Mouse (Mus musculus) thymus, postnatal 10 days (tissue): ENCODE data around the gene Tmem222.
A peak's percentile ranks its signal among the peaks of the same experiment; 100 is the strongest.

Experiments
- DNase-seq, 2 experiments: peaks; one replicate each; pipeline ENCODE4 v3.0.0; 2021; ENCODE audit warnings: low spot score in 2 of 2

The Tmem222 gene

DNA sequence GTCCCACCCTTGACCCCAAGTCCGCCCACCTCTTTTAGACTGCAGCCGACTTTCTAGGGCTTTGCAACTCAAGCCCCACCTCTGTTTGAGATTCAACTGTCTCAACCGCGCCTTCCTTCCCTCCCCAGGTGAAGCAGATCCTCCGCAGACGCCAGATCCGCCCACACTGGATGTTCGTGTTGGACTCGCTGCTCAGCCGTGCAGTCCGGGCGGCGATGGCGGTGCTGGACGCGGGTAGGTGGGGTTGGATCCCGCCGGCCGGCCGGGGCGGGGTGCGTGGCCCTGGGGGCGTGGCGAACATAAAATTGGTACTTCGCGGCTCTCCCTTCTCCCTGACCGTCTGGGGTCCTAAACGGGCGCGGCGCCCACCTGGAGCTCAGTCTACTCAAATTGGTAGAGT is 26.4 kb downstream of the Tmem222 start:
- DNase-seq, result no peak

DNA sequence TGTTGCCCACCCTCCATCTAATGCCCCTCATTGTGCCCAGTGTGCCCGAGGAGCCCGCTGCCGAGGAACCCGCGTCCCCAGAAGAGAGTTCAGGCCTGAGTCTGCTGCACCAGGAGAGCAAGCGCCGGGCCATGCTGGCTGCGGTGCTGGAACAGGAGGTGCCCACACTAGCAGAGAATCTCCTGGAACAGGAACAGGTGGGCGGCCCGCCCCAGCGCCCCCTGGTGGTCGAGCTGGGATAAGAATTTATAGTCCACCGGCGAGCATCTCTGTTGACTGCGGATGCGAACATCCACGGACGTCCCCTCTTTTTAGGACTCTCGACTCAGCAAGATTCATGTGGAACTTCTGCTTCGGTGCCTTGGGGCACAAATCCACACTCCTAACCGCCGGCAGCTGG is 27.0 kb downstream of the Tmem222 start:
- peak; percentile 77 to 95 for DNase-seq

DNA sequence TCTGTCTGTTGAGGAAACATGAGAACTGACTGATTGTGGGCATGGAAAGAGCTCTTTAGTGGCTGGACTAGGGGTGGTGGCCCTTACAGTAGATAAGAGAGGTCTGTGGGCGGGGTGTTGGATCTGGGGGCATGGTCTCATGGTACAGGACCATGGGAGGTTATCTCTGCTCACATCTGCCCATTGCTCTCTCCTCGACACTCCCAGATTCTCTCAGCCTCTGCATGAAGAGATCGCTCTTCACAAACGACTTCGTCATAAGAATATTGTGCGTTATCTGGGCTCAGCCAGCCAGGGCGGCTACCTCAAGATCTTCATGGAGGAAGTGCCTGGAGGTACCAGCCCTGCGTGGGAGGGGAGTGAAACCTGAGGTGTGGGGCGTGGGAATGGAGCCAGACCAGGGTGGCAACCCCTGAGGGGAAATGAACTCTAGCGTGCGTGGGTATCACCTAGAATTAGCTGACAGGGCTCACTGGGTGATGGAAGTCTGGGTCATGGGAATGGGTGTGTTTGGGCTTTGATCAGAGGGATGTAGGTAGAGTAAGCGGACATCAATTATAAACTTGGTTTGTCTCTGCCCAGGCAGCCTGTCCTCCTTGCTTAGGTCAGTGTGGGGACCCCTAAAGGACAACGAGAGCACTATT is 29.7 kb downstream of the Tmem222 start:
- DNase-seq, result no peak

DNA sequence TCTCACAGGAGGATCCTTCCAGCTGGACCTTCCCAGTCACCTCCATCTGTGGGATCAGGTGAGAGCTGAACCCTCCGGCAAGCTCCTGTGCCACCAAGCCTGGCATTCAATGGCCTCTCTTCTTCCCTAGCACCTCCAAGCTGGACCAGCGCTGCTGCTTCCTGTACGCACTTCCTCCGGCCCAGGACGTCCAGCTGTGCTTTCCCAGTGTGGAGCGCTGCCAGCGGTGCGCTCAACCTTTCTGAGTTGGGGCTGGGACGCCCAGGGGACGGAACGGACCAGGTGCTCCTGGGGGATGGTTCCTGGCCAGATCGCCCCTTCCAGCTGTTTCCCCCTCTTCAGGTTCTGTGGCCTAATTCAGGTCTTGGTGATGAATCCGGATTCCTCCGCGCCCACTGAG is 30.5 kb downstream of the Tmem222 start:
- peak in 1 of 2 experiments; percentile 3 for DNase-seq

DNA sequence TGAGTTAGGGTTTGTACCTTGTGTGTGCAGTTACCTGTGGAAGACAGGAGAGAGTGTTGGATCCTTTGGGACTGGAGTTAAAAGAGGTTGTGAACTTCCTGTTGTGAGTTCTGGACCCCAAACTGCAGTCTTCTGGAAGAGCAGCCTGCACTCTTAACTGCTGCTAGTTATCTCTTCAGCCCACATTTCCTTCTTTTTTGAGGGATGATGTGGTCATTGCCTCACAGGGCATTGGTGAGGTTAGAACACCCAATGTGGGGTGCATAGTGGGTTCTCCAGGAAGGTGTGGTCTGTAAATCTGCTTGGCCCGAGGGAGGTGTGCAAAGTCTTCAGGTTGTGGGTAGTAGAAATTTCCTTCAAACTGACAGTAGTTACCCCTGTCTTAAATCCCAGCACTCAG is 33.3 kb downstream of the Tmem222 start:
- no peak for DNase-seq

DNA sequence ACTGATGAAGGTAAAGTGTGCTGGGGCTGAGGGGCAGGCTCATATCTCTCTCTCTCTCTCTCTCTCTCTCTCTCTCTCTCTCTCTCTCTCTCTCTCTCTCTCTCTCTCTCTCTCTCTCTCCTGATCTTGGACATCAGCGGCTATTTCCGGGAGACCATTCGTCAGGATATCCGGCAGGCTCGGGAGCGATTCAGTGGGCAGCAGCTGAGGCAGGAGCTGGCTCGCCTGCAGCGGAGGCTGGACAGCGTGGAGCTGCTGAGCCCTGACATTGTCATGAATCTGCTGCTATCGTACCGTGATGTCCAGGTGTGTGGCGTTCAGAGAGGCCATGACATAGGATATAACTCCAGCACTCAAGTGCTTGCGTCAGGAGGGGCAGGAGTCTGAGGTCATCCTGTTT is 34.1 kb downstream of the Tmem222 start:
- no peak for DNase-seq

DNA sequence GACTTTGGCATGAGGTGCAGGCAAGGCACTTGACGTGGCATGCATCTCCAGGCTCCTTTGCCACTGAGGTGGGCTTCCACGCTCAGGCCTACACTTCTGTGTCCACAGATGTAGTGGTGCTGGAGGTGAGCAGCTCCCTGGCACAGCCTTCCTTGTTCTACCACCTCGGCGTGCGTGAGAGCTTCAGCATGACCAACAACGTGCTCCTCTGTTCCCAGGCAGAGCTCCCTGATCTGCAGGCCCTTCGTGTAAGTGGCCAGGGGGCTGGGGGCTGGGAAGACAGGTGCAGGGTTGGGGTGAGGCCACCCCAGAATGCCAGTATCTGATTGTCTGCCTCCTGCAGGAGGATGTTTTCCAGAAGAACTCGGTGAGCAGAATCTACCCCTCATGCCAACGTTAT is 34.9 kb downstream of the Tmem222 start:
- DNase-seq, result peak in 1 of 2 experiments; percentile 2

DNA sequence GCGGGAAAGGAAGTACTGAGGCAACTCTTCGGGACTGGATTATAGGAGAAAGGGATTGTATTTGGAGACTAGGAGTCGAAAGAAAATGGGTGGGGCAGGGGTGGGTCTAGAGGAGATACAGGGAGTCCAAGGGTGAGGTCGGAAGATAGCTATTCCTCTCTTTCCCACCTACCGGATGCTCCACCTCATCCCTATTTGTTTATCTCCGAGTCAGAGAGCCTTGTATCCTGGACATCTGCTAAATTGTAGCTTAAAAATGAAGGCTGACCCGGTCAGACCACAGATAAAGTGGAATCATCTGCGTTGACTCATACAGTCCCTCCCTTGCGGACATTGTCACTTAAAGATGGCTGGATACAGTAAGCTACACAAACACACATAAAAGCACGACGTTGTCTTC is 35.7 kb downstream of the Tmem222 start:
- DNase-seq, result no peak

DNA sequence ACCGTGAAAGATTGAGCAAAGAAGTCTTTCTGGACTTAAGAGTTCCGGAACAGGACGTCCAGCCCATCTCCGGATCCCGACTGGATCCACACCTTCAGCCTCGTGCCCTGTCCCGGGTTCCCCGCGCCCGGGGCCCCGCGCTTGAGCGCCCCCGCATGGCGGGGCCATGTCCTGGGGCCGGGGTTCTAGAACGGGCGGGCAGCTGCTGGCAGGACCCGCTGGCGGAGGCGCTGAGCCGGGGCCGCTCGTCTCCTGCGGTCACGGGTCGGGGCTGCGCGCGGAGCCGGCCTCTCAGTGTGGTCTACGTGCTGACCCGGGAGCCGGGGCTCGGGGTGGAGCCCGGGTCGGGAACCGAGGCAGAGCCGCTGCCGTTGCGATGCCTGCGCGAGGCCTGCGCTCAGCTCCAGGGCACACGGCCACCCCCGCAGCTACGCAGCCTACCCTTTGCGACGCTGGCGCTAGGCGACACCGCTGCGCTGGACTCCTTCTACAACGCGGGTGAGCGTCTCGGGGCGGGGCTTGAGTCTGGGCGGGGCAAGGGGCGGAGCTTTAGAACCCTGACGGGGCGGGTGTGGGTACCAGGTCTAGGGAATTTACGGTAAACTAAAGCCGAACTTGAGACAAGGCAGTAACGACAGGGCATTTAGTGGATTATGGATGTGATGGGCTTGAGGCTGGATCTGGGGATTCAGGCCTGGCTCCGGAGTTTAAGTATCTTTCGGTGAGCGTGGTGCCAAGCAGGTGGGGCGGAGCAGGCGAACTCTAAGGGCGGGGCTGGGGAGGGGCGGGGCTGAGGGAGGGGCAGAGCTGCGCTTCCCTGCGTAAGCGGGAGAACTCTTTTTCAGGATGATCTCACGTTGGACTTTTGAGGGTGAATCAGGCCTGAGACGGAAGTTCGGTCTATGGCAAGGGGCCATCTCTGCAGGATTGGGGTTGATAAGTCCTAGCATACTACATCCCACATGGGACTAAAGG is 36.4 kb downstream of the Tmem222 start:
- peak; percentile 86 to 90 for DNase-seq

DNA sequence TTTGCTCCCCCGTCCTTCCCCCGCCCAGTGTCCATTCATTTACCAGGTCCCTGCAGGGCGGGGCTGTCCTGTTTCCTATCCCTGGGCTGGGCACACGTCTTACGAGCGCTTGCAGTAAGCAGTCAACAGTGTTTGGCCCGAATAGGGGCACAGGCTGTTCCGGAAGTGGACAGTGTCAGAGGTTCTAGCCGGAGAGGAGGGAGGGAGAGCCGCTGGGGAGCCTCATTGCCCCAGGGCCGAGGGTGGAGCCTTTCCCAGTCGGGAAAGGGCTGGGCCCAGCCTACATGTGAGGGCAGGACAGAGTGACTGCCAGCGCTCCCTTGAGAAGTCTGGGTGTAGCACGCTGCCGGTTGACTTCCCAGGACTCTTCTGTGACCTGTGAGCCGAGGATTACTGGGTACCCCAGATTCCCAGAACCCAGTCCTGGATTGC is 37.1 kb downstream of the Tmem222 start, which contains the start of gene Map3k6:
Gene Map3k6 (plus strand): TSS at position 329 of the 432 bp plus-strand sequence.
- no peak for DNase-seq

DNA sequence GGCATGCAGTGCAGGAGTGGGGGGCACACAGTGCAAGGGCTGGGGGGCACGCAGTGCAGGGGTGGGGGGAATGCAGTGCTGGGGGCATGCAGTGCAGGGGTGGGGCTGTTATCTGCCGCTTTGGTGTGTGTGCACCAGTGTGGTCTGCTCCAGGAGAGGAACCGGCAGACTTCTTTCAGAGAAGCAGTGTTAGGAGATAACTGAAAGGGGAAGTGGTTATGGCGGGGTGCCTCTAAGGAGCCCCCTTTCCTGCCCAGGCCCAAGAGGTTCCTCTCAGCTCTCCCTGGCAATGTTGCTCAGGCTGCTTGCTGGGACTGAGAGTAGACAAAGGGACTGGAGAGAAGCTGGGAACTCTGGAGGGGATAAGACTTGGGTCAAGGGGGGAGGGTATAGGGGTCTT is 39.7 kb downstream of the Tmem222 start:
- peak; percentile 54 to 64 for DNase-seq

DNA sequence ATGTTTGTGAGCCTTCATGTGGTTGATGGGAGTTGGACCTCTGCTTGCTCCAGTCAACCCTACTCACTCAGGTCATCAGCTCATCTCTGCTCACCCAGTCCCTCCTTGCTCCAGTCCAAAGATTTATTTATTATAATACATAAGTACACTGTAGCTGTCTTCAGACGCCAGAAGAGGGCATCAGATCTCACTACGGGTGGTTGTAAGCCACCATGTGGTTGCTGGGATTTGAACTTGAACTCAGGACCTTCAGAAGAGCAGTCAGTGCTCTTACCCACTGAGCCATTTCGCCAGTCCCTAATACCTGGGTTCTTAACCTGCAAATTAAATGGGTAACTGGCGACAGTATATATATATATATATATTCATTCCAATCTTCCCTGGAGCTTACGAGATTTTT is 42.2 kb downstream of the Tmem222 start:
- DNase-seq, result no peak

DNA sequence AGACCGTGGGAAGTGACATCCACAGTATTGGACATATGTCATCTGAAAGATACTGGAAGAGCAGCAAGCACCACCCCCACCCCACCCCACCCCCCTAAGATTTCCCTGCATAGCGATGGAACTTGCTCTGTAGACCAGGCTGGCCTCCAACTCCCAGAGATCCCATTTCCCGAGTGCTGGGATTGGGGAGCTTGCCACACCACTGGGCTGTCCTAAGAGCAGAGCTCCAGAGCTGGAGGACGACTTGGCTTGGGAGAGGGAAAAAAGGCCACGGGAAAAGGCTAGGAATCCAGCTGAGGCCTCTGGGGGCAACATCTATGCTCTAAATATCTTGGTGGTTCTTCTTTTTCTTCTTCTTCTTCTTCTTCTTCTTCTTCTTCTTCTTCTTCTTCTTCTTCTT is 42.8 kb downstream of the Tmem222 start:
- DNase-seq, result no peak

DNA sequence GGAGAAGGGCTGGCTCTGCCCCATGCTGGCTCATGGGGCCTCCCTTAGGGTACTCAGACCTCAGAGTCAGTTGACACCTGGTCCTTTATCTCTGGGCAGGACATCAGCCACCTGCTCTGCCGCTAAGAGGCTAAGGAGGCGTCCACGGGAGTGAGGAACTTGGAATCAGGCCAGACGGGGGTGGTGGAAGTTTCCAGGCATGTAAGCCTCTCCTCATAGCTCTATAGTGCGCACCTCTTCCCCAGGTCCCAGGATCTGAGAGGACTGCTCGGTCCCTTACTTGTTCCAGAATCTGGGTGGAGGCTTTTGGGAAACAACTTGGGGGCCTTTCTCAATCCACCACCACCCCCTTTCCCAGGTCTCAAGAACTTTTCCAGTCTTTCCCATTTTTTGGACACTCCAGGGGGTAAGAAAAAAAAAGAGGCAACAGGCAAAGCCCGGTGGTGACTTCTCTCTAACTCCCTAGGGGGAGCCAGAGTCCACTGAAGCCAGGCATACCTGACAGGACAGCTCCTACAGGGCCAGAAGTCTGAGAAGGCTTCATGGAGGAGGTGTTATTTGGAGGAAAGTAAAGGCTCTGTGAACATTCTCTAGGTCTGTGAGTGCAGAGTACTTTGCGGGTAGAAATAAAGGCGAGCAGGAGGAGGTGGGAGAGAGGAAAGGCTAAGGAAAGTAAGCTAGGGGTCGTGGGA is 44.2 kb downstream of the Tmem222 start:
- peak; percentile 44 to 74 for DNase-seq

DNA sequence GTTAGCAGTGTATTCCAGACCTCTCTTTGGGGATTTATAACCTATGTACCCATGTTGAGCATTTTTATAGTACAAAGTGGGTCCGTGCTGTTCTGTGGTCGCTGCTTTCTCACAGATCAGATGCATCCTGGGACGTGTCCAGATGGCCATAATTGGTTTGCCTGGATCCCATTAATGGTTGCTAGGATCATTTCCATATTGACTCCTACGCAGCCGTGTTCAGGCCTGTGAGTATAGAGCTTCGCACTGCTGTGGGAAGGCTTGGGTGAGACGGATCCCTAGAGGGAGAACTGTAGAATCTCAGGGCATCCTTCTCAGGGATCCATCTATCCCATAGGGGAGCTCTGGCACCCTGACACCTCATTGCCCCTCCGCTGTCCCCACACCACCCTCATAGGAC is 48.0 kb downstream of the Tmem222 start:
- DNase-seq, result no peak

DNA sequence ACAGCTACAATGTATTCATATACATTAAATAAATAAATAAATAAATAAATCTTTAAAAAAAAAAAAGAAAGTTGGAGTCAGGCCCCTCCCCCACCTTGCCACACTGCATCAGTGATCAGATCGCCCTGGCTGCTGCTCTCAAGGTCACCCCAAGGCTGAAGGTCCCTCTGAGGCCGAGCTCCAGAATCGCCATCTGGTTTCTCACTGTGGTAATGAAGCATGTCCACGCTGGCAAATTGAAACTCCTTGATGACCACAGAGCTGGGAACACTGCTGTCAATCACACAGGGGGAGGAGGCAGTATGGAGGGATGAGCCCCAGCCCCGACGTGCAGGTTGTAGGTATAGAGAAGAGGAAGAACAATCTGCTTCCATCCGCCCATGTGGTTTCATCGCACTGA is 50.0 kb downstream of the Tmem222 start:
- no peak for DNase-seq

DNA sequence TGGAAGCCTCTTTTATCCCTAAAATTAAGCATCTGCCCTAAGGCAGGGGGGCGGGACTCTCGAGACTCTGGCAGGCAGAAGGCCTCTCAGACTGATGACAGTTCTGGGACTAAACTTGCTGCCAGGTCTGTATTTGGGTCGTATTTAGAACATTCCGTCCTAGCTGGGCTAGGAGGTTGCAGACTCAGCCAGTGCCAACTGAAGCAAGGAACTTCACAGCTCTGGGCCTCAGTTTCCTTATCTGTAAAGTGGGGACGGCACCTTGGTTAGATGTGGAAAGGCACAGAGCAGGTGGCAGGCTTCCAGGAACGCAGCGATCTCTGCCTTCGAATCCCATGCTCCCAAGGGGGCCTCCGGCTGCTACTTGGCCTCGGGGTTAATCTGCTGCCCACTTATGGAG is 51.5 kb downstream of the Tmem222 start:
- DNase-seq, result no peak

DNA sequence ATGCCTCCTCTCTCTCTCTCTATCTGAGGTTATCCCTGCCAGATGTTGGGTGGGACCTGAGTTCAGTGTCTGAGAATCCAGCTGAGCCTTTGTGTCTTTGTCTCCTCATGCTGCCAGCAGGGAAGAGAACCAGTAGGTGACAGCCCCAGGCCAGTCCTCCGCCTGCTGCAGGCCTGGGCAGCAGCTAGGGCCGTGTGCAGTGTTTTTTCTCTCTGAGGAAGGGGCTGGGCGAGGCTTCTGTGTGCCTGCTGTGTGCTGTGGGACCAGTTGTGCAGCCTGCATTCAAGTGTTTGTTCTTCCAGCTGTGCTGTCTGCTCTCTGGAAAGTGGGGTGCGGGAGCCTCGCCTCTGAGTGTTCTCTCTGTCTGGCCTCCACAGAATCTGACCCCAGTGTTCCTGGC is 53.7 kb downstream of the Tmem222 start:
- DNase-seq, result no peak

DNA sequence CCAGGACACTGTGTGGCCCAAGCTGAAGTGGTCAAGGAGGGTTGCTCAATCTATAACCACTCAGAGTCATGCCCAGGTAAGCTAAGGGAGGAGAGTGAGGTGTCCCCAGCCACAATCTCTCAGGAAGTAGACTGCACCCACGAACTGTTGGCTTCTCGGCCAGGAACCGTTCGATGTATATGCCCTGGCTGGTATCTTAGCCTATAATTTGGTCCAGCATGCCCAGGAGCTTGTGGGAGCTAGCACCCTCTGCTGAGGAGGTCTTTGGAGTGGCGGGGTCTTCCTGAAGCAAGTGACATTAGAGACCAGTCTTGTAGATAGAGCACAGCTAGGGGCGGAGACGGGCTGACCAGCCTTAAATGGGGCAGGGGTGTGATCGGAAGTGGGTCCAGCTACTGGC is 55.9 kb downstream of the Tmem222 start:
- DNase-seq, result no peak

DNA sequence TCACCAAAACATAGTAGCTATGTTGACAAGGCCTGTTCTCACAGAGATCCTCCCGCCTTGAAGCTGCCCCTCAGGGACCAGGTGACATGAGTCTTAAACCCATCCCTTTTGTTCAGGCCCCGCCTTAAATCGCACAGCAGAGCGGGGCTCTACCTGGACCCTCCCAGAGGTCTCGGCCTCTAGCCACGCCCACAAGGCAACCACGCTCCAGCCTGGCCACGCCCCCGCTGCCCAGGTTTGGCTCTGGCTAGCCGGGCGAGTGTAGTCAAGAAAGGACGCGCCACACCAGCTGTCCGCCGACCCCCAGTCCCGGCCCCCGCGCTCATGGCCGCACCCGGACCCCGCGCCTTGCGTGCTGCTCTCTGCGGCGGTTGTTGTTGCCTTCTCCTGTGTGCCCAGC is 56.9 kb downstream of the Tmem222 start:
- DNase-seq, result no peak

DNA sequence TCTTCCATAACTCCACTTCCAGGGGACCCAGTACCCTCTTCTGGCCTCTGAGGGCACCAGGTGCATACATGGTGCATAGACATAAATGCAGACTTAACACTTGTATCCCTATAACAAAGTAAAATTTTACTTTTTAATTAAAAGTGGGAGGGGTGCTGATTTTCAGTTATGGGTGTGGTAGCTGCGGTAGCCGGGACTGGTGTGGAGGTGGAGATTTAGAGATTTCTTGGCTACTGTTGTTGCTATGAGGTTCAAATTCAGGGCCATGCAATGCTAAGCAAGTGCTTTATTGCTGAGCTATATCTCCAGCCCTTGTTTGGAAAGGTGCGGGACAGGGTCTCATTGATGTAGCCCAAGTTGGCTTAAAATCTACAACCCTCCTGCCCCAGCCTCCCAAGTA is 58.8 kb downstream of the Tmem222 start:
- no peak for DNase-seq

DNA sequence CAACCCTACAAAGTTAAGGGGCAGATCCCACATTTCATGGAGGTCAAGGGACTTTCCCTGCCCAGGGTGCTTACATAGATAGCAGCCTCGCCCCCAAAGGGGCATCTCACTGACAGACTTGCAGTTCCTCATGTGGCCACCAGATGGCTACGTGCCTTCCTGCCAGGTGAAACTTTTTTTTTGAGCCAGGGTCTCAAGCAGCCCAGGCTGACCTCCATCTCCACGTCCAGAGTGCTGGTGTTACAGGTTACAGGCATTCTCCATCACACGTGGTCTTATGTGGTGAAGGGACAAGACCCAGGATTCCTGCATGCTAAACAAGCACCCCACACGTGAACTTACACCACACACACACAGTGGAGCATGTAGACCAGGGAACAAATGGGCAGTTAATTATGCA is 60.0 kb downstream of the Tmem222 start:
- peak; percentile 58 to 81 for DNase-seq
